Mouse (Mus musculus): Measurements from ENCODE around the gene Il11. TPM values are rescaled to one million over a fixed set of nuclear protein-coding genes. Genes with fewer than 3 reads are reported as not detected.
"Not testable (repeated sequence)": the region's sequence is repeated elsewhere in the genome, so short reads cannot be mapped to it uniquely, and the experiment has no call there.

Gene Il11
- polyA plus RNA-seq, 1 experiment from 2014 or later = 0.19 TPM

GRCm38 (mm10) chr7:4793248-4793647 lies 10.6 kb upstream of the Il11 start:
- not testable (repeated sequence) for ATAC-seq (replicated peaks; ENCODE audit: low FRiP score)

GRCm38 (mm10) chr7:4792278-4793212 lies 9.9 kb upstream of the Il11 start, which contains the start of gene Rpl28:
Gene Rpl28 (plus strand): TSS chr7:4792874.
- peaks cover 16% of the 10 kb centered on the region for H3K36me3 ChIP-seq (ENCODE audit: control insufficient read depth, insufficient read depth, low read length)
- WGBS = 2% methylated on average over 54 of the region's 54 CpGs
- peak; percentile 91 for ATAC-seq (replicated peaks; ENCODE audit: low FRiP score)

More at GRCm38 (mm10) chr7:4793248-4793647, 10.6 kb upstream of the Il11 start:
- peaks cover 12% of the 10 kb centered on the region; the same call in 1 of the 2 replicates for H3K4me1 ChIP-seq (replicated peaks; ENCODE audit: control insufficient read depth, insufficient read depth, low read length)
- H3K4me3 ChIP-seq (ENCODE audit: low read depth, low read length) = peak overlapping the region; percentile 61
- WGBS = 1% methylated on average over 31 of the region's 31 CpGs
- H3K27me3 ChIP-seq (ENCODE audit: control insufficient read depth, insufficient read depth, low read length); H3K9me3 ChIP-seq (ENCODE audit: control insufficient read depth, low read length); DNase-seq (ENCODE audit: low spot score): not testable (repeated sequence)
- H3K4me2 ChIP-seq (ENCODE audit: low read depth, low read length, severe bottlenecking) = peak overlapping the region; percentile 88
- peaks cover 16% of the 10 kb centered on the region for H3K36me3 ChIP-seq (ENCODE audit: control insufficient read depth, insufficient read depth, low read length)
- peak overlapping the region; percentile 13; the same call in 1 of the 2 replicates for H3K27ac ChIP-seq (ENCODE audit: low read depth, low read length)
- H3K9ac ChIP-seq (ENCODE audit: low read length) = peak overlapping the region; percentile 72

GRCm38 (mm10) chr7:4789436-4789935 lies 6.8 kb upstream of the Il11 start, which contains the start of gene Tmem238:
Gene Tmem238 (minus strand): TSS chr7:4789656.
- peak within 1 kb of the TSS; percentile 48 for H3K4me3 ChIP-seq (ENCODE audit: low read depth, low read length)
- H3K9me3 ChIP-seq (ENCODE audit: control insufficient read depth, low read length) = no peaks in the 10 kb centered on the region
- H3K27ac ChIP-seq (ENCODE audit: low read depth, low read length) = no peak within 1 kb of the TSS
- DNase-seq (ENCODE audit: low spot score) = no peak
- no peak; the same call in none of the 2 replicates for ATAC-seq (replicated peaks; ENCODE audit: low FRiP score)
- peaks cover under 1% of the 10 kb centered on the region for H3K36me3 ChIP-seq (ENCODE audit: control insufficient read depth, insufficient read depth, low read length)
- H3K27me3 ChIP-seq (ENCODE audit: control insufficient read depth, insufficient read depth, low read length) = peaks cover 8% of the 10 kb centered on the region; the same call in 1 of the 2 replicates
- peak within 1 kb of the TSS; percentile 80 for H3K9ac ChIP-seq (ENCODE audit: low read length)
- H3K4me2 ChIP-seq (ENCODE audit: low read depth, low read length, severe bottlenecking) = peak within 1 kb of the TSS; percentile 85
- H3K4me1 ChIP-seq (replicated peaks; ENCODE audit: control insufficient read depth, insufficient read depth, low read length) = peaks cover 12% of the 10 kb centered on the region; the same call in 1 of the 2 replicates
- 7% methylated on average over 39 of the region's 40 CpGs for WGBS

More at GRCm38 (mm10) chr7:4792278-4793212, 9.9 kb upstream of the Il11 start, which contains the start of gene Rpl28:
- Histone ChIP-seq H3K27me3 (ENCODE audit: control insufficient read depth, insufficient read depth, low read length) (peaks cover 8% of the 10 kb centered on the region; the same call in 1 of the 2 replicates), H3K9me3 (ENCODE audit: control insufficient read depth, low read length) (no peaks in the 10 kb centered on the region), H3K4me1 (replicated peaks; ENCODE audit: control insufficient read depth, insufficient read depth, low read length) (peaks cover 12% of the 10 kb centered on the region; the same call in 1 of the 2 replicates), H3K4me3 (ENCODE audit: low read depth, low read length) (peak within 1 kb of the TSS; percentile 61), H3K27ac (ENCODE audit: low read depth, low read length) (peak within 1 kb of the TSS; percentile 87), H3K4me2 (ENCODE audit: low read depth, low read length, severe bottlenecking) (peak within 1 kb of the TSS; percentile 88), H3K9ac (ENCODE audit: low read length) (peak within 1 kb of the TSS; percentile 72)
- peak; percentile 96 for DNase-seq (ENCODE audit: low spot score)

GRCm38 (mm10) chr7:4788499-4789435 lies 6.1 kb upstream of the Il11 start:
- Histone ChIP-seq H3K27me3 (ENCODE audit: control insufficient read depth, insufficient read depth, low read length) (peaks cover 8% of the 10 kb centered on the region; the same call in 1 of the 2 replicates), H3K9ac (ENCODE audit: low read length) (peak overlapping the region; percentile 80), H3K36me3 (ENCODE audit: control insufficient read depth, insufficient read depth, low read length) (no peaks in the 10 kb centered on the region; the same call in 1 of the 2 replicates), H3K4me1 (replicated peaks; ENCODE audit: control insufficient read depth, insufficient read depth, low read length) (peaks cover 7% of the 10 kb centered on the region; the same call in 1 of the 2 replicates), H3K9me3 (ENCODE audit: control insufficient read depth, low read length) (no peaks in the 10 kb centered on the region), H3K27ac (ENCODE audit: low read depth, low read length) (no peak overlapping the region), H3K4me2 (ENCODE audit: low read depth, low read length, severe bottlenecking) (peak overlapping the region; percentile 85), H3K4me3 (ENCODE audit: low read depth, low read length) (peak overlapping the region; percentile 48)
- 2% methylated on average over 64 of the region's 64 CpGs for WGBS
- peak; percentile 83 for DNase-seq (ENCODE audit: low spot score)
- peak; percentile 63 for ATAC-seq (replicated peaks; ENCODE audit: low FRiP score)

GRCm38 (mm10) chr7:4783667-4784268 lies 1.1 kb upstream of the Il11 start:
- Histone ChIP-seq H3K9ac (ENCODE audit: low read length) (no peak overlapping the region; the same call in 1 of the 2 replicates), H3K4me1 (replicated peaks; ENCODE audit: control insufficient read depth, insufficient read depth, low read length) (0 out of 2 replicates have a peak, but pooled peaks cover 2% of the 10 kb centered on the region), H3K4me3 (ENCODE audit: low read depth, low read length) (no peak overlapping the region), H3K9me3 (ENCODE audit: control insufficient read depth, low read length) (no peaks in the 10 kb centered on the region), H3K36me3 (ENCODE audit: control insufficient read depth, insufficient read depth, low read length) (no peaks in the 10 kb centered on the region), H3K4me2 (ENCODE audit: low read depth, low read length, severe bottlenecking) (no peak overlapping the region), H3K27me3 (ENCODE audit: control insufficient read depth, insufficient read depth, low read length) (peaks cover 10% of the 10 kb centered on the region), H3K27ac (ENCODE audit: low read depth, low read length) (no peak overlapping the region)
- no peak for ATAC-seq (replicated peaks; ENCODE audit: low FRiP score)
- no peak for DNase-seq (ENCODE audit: low spot score)
- WGBS = 92% methylated on average over 14 of the region's 14 CpGs

- Histone ChIP-seq H3K4me1 (replicated peaks; ENCODE audit: control insufficient read depth, insufficient read depth, low read length) (0 out of 2 replicates have a peak, but pooled peaks cover 2% of the 10 kb centered on the region), H3K4me2 (ENCODE audit: low read depth, low read length, severe bottlenecking) (no peak overlapping the region), H3K36me3 (ENCODE audit: control insufficient read depth, insufficient read depth, low read length) (no peaks in the 10 kb centered on the region), H3K9me3 (ENCODE audit: control insufficient read depth, low read length) (no peaks in the 10 kb centered on the region), H3K4me3 (ENCODE audit: low read depth, low read length) (no peak overlapping the region), H3K27me3 (ENCODE audit: control insufficient read depth, insufficient read depth, low read length) (peaks cover 24% of the 10 kb centered on the region), H3K9ac (ENCODE audit: low read length) (no peak overlapping the region), H3K27ac (ENCODE audit: low read depth, low read length) (no peak overlapping the region)
- DNase-seq (ENCODE audit: low spot score) (no peak), ATAC-seq (replicated peaks; ENCODE audit: low FRiP score) (no peak)
- WGBS = 55% methylated on average over 3 of the region's 3 CpGs
These were observed 529 bp downstream of the Il11 start for GRCm38 (mm10) chr7:4782130-4782529.

- H3K9me3 ChIP-seq (ENCODE audit: control insufficient read depth, low read length) = no peaks in the 10 kb centered on the region
- 29% methylated on average over 5 of the region's 5 CpGs for WGBS
- H3K36me3 ChIP-seq (ENCODE audit: control insufficient read depth, insufficient read depth, low read length) = no peaks in the 10 kb centered on the region
- no peak overlapping the region for H3K9ac ChIP-seq (ENCODE audit: low read length)
- H3K4me2 ChIP-seq (ENCODE audit: low read depth, low read length, severe bottlenecking) = no peak overlapping the region
- no peak overlapping the region for H3K4me3 ChIP-seq (ENCODE audit: low read depth, low read length)
- no peak for ATAC-seq (replicated peaks; ENCODE audit: low FRiP score)
- peaks cover 46% of the 10 kb centered on the region for H3K27me3 ChIP-seq (ENCODE audit: control insufficient read depth, insufficient read depth, low read length)
- H3K27ac ChIP-seq (ENCODE audit: low read depth, low read length) = no peak overlapping the region
- H3K4me1 ChIP-seq (replicated peaks; ENCODE audit: control insufficient read depth, insufficient read depth, low read length) = 0 out of 2 replicates have a peak, but pooled peaks cover 5% of the 10 kb centered on the region
- DNase-seq (ENCODE audit: low spot score) = no peak
These were observed 2.7 kb downstream of the Il11 start for GRCm38 (mm10) chr7:4779921-4780320.

All from forebrain, embryonic 11.5 days (tissue).